Mouse (Mus musculus): Measurements from ENCODE around the gene Abca9. TPM values are rescaled to one million over a fixed set of nuclear protein-coding genes. Genes with fewer than 3 reads are reported as not detected.

Gene Abca9
- 0.40 TPM for total RNA-seq (2023)

GRCm38 (mm10) chr11:110167459-110168251, at the start of gene Abca9:
Gene Abca9 (minus strand): TSS chr11:110168196.

GRCm38 (mm10) chr11:110095858-110096257, 72.1 kb downstream of the Abca9 start, which contains the start of gene Abca8a:
Gene Abca8a (minus strand): TSS chr11:110095978.

Other genes with a start within 250 kb of the Abca9 start
- gene Abca8b, start 172.4 kb downstream of the Abca9 start, total RNA-seq (2023): not detected
- not detected for gene Abca8a, start 72.2 kb downstream of the Abca9 start, total RNA-seq (2023)
- gene Abca6, start 83.6 kb upstream of the Abca9 start, total RNA-seq (2023): 4.0 TPM
- 1.7 TPM for gene Abca5, start 169.5 kb upstream of the Abca9 start, total RNA-seq (2023)
- gene Map2k6, start 230.9 kb upstream of the Abca9 start, total RNA-seq (2023): 14.2 TPM

Measured in CD8-positive naive resting alpha-beta T cell, adult 57 days (primary cell).